Mouse (Mus musculus) forebrain, embryonic 14.5 days (tissue): ENCODE measurements at regions not wholly inside any gene's neighbourhood (a gene's known extent, or its start where the extent isn't known, plus 50 kb on each side); places are given as distances from the start of the nearest gene placed in this dataset. TPM values are rescaled to one million over a fixed set of nuclear protein-coding genes. Genes with fewer than 3 reads are reported as not detected.

Source experiments
- ATAC-seq: fragments of 200-750 bp; cut with Nextera tagmentation; 2 replicates; pipeline ENCODE4 v1.8.0; 2017; ENCODE audit warnings: mild to moderate bottlenecking, moderate library complexity
- DNase-seq: peaks from one replicate; pipeline ENCODE4 v3.0.0-alpha.2; 2015; ENCODE audit warnings: low spot score
- H3K27ac ChIP-seq: fragments of 300-500 bp; sonication (generic); 2 replicates; pipeline ENCODE4 v1.5.1; 2014; ENCODE audit warnings: low read depth, mild to moderate bottlenecking, control low read depth, low read length, moderate library complexity
- H3K27me3 ChIP-seq: fragments of 300-500 bp; sonication (generic); replicated peaks from 2 replicates; pipeline ENCODE4 v1.6.1; 2014; ENCODE audit warnings: low read length, control low read depth, mixed read lengths; ENCODE audit not compliant: control insufficient read depth, insufficient read depth
- H3K36me3 ChIP-seq: fragments of 300-500 bp; sonication (generic); 2 replicates; pipeline ENCODE4 v1.6.1; 2014; ENCODE audit warnings: low read length, control low read depth; ENCODE audit not compliant: control insufficient read depth, insufficient read depth
- H3K4me1 ChIP-seq: fragments of 300-500 bp; sonication (generic); 2 replicates; pipeline ENCODE4 v1.6.1; 2014; ENCODE audit warnings: antibody characterized with exemption, low read length, control low read depth; ENCODE audit not compliant: control insufficient read depth, insufficient read depth
- H3K4me2 ChIP-seq: fragments of 300-500 bp; sonication (generic); 2 replicates; pipeline ENCODE4 v1.6.1; 2014; ENCODE audit warnings: mild to moderate bottlenecking, control low read depth, low read length
- H3K4me3 ChIP-seq: fragments of 300-500 bp; sonication (generic); 2 replicates; pipeline ENCODE4 v1.5.1; 2014; ENCODE audit warnings: low read depth, low read length, control low read depth
- H3K9ac ChIP-seq: fragments of 300-500 bp; sonication (generic); 2 replicates; pipeline ENCODE4 v1.6.1; 2014; ENCODE audit warnings: mild to moderate bottlenecking, low read length, control low read depth, moderate library complexity
- H3K9me3 ChIP-seq: fragments of 300-500 bp; sonication (generic); replicated peaks from 2 replicates; pipeline ENCODE4 v1.6.1; 2016; ENCODE audit warnings: low read length, control low read depth, mixed read lengths; ENCODE audit not compliant: control insufficient read depth
- WGBS: fragments of 180-500 bp; shearing (Covaris S2); extraction: QIAGEN DNeasy Blood & Tissue Kit; methylation state at CpG from one replicate; pipeline ENCODE4 v1.1.7; 2014; 5-methylcytosine and 5-hydroxymethylcytosine counted together
- microRNA-seq: library from miRNA; unstranded; fragments of <30 nt; microRNA quantifications from one replicate; pipeline ENCODE4, GENCODE M21; 2016

GRCm38 (mm10) chr4:137104447-137105044 is 55.9 kb upstream of the Zbtb40 start:
- 84% methylated on average over 10 of the region's 10 CpGs for WGBS
- Histone ChIP-seq H3K36me3 (no peaks in the 10 kb centered on the region), H3K27me3 (no peaks in the 10 kb centered on the region), H3K27ac (no peak overlapping the region; the same call in 1 of the 2 replicates), H3K4me1 (no peaks in the 10 kb centered on the region), H3K9ac (no peak overlapping the region), H3K4me2 (no peak overlapping the region), H3K4me3 (no peak overlapping the region), H3K9me3 (no peaks in the 10 kb centered on the region)
- no peak for ATAC-seq
- no peak for DNase-seq

DNA sequence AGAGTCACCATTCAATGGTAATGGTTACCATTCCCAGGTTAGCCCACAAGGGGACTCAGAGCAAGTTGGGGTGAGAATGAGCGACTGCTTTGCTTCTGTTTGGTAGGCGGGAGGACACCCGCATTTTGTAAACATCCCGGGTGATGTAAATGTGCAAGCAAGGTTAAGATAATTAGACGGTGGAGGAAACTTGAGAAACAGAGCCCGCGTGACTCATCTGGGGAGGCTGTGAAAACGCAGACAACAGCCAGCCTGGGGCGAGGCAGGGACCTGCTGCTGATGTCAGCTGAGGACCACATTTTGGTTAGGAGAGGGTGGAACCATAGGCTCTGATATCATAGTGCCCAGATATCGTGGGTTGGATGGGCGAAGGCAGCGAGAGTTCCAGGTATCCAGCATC is 52.6 kb upstream of the Zbtb40 start:
- WGBS: 91% methylated on average over 12 of the region's 12 CpGs
- H3K9me3 ChIP-seq: no peaks in the 10 kb centered on the region
- no peaks in the 10 kb centered on the region for H3K36me3 ChIP-seq
- no peaks in the 10 kb centered on the region for H3K27me3 ChIP-seq
- no peak overlapping the region for H3K4me3 ChIP-seq
- H3K4me1 ChIP-seq: no peaks in the 10 kb centered on the region
- ATAC-seq (no peak), DNase-seq (no peak)
- H3K9ac ChIP-seq: no peak overlapping the region
- no peak overlapping the region for H3K4me2 ChIP-seq
- no peak overlapping the region for H3K27ac ChIP-seq

DNA sequence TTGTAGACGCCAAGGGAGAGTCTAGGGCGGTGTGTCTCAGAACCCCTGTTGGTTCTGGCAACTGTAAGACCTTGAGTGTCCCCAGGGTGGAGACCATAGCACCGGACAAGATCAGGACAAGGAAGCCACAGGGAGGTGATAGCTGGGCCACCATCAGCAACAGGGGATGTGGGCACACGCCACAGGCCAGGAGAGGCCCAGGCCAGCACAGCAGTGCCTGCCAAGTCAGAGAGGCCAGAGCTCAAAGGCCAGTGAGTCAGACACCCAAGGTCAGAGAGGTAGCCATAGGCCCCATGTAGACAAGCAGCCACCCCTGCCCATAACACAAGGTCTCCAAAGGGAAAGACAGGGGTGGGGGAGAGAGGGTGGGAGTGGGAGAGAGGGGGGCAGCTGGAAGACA is 52.2 kb upstream of the Zbtb40 start:
- Histone ChIP-seq H3K4me1 (no peaks in the 10 kb centered on the region), H3K27ac (no peak overlapping the region), H3K4me3 (no peak overlapping the region), H3K4me2 (no peak overlapping the region), H3K27me3 (no peaks in the 10 kb centered on the region), H3K36me3 (no peaks in the 10 kb centered on the region), H3K9me3 (no peaks in the 10 kb centered on the region), H3K9ac (no peak overlapping the region)
- DNase-seq: no peak
- no peak for ATAC-seq
- WGBS: 92% methylated on average over 4 of the region's 4 CpGs

Small RNA genes in the stretch of these regions (microRNA-seq; reads per million reads assigned to microRNA genes)
- gene Gm23263 (not detected), gene Gm25399 (not detected)
